Mouse (Mus musculus): ENCODE data around the gene Gm29106. TPM values are rescaled to one million over a fixed set of nuclear protein-coding genes. Genes with fewer than 3 reads are reported as not detected.

The Gm29106 gene
- polyA plus RNA-seq (2015; fragmentation: Illumina TruSeq; extraction: RNeasy Lipid Tissue Mini Kit (QIAGEN cat#74804); ENCODE audit: insufficient read depth, low replicate concordance) = not detected

DNA sequence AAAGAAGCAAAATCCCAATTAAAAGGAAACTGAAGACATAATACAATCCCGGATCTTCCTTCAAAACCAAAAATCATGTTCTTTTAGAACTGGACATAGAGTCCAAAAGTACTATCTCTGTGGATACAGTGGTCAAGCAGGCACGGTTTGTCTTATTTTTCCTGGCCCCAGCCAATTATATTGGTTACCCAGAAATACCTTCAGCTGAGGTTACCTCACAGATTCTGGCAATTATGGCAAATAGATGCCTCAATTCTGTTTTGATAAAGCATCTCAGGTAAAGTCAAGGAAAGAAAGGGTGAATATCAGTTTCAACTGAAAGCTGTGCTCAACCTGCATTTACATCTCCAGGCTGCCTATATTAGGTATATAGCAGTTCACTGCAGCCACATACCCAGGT is at the start of gene Gm29106:
TSS of gene Gm29106 (plus strand) at position 301 of the 400 bp plus-strand sequence.

Other genes with a start within 250 kb of the Gm29106 start
- not detected for gene Gm28168, start 248.5 kb upstream of the Gm29106 start, polyA plus RNA-seq (2015; fragmentation: Illumina TruSeq; extraction: RNeasy Lipid Tissue Mini Kit (QIAGEN cat#74804); ENCODE audit: insufficient read depth, low replicate concordance)
- gene Gm7145, start 210.6 kb upstream of the Gm29106 start, polyA plus RNA-seq (2015; fragmentation: Illumina TruSeq; extraction: RNeasy Lipid Tissue Mini Kit (QIAGEN cat#74804); ENCODE audit: insufficient read depth, low replicate concordance) = not detected
- gene Tsn, start 135.2 kb downstream of the Gm29106 start, polyA plus RNA-seq (2015; fragmentation: Illumina TruSeq; extraction: RNeasy Lipid Tissue Mini Kit (QIAGEN cat#74804); ENCODE audit: insufficient read depth, low replicate concordance) = 125 TPM
- gene Nifk, start 145.3 kb downstream of the Gm29106 start, polyA plus RNA-seq (2015; fragmentation: Illumina TruSeq; extraction: RNeasy Lipid Tissue Mini Kit (QIAGEN cat#74804); ENCODE audit: insufficient read depth, low replicate concordance) = 63.2 TPM
- 37.2 TPM for gene Clasp1, start 212.5 kb downstream of the Gm29106 start, polyA plus RNA-seq (2015; fragmentation: Illumina TruSeq; extraction: RNeasy Lipid Tissue Mini Kit (QIAGEN cat#74804); ENCODE audit: insufficient read depth, low replicate concordance)